Mouse (Mus musculus): ENCODE data around the gene Lhb.
"Not testable (repeated sequence)": the region's sequence is repeated elsewhere in the genome, so short reads cannot be mapped to it uniquely, and the experiment has no call there.

Gene Lhb

GRCm38 (mm10) chr7:45455932-45456696, 35.5 kb downstream of the Lhb start:
- DNase-seq (ENCODE audit: low spot score in 2 of 2) = no peak

DNA sequence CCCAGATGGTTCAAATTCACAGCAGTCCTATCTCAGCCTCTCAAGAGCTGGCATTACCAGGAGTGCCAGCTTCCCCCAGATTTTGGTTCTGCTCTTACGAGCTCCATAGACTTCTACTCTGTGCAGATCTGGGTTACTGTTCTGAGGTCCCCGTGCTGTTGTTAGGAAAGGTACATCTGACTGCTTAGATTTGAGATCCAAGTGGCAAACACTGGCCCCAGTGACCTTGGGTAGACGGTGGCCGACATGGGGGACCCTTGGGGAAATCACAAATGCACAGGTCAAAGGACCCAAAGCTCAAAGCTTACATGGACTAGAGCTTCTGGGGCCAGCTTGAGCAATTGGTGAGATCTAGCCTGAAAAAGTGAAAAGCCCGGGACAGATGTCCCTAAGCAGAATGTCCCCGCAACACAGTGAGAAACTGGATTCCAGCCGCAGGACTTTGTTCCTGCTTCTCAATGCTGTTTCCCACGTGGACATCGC, 36.1 kb downstream of the Lhb start:
- DNase-seq (ENCODE audit: low spot score in 2 of 2) = no peak

GRCm38 (mm10) chr7:45457204-45458060, 36.8 kb downstream of the Lhb start:
- DNase-seq (ENCODE audit: low spot score in 2 of 2) = no peak

- peak; percentile 78 to 90 for DNase-seq (ENCODE audit: low spot score in 2 of 2)
Measured at GRCm38 (mm10) chr7:45458748-45459563, 38.3 kb downstream of the Lhb start.

DNA sequence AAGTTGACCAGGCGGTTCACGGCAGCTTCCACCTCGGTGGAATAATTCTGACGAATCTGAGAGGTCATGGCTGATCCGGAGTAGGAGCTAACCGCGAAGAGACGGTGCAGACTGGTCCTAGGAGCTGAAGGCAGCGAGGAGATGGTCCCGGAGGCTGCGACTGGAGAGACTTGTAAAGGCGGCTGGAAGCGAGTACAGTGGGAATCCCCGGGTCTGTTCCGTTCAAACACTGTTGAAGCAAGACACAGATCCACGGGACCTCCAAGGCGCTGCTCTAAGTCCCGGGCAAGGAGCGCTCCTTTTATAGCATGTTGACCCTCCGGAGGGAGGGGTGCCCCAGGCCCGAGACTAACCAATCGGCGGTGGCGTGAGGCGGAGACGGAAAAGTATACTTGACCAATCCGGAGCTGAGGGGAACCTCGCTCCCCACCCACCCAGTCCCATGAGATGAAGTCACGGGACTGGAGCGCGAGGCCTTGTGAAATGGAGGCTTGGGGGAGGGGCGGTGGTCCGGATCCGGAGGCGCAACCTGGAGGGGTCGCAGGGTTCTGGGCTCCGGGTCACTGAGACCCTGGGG, 39.0 kb downstream of the Lhb start, which contains the start of gene Ftl1:
Gene Ftl1, minus strand, starts transcription at position 321 of the 577 bp plus-strand sequence.
- DNase-seq (ENCODE audit: low spot score in 2 of 2) = peak; percentile 89 to 95

DNA sequence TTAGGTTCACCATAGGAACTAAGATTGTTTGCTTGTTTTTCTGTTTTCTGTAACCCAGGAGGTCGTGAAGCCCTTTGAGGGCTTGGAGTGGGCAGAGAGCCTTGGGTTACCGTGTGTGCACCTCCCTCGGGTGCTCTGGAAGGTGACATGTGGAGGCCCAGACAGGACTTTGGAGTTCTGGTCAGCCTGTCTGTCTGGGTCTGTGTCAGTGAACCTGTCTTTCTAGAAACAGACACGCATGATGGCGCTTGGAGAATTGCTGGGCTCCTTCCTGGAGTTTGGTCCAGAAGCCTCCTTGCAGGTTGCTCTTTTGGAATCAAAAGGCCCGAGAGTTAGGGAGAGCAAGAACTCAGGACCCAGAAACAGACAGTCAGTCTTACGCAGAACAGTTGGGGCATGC, 39.8 kb downstream of the Lhb start:
- peak; percentile 49 to 55 for DNase-seq (ENCODE audit: low spot score in 2 of 2)

DNA sequence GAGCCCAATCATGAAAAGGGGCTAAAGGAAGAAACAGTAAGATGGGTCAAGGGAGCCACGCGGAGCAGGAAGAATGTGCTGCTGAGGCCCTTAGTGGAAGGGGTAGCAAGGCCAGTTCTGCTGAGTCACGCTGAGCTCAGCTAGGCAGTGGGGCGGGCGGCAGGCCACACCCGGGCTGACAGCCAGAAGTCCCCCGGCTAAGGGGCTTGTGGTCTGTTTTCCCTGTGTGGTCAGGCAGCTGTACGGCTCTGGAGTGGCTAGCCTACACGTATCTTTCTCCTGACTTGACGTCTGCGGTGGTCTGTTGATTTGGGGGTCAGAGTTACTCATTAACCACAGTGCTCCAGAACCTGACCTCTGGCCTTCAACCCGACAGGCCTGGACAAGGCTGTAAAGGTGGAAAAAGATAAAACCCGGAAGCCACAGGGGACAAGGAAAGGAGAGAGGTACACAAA, 40.3 kb downstream of the Lhb start:
- DNase-seq (ENCODE audit: low spot score in 2 of 2) = peak; percentile 82 to 90

DNA sequence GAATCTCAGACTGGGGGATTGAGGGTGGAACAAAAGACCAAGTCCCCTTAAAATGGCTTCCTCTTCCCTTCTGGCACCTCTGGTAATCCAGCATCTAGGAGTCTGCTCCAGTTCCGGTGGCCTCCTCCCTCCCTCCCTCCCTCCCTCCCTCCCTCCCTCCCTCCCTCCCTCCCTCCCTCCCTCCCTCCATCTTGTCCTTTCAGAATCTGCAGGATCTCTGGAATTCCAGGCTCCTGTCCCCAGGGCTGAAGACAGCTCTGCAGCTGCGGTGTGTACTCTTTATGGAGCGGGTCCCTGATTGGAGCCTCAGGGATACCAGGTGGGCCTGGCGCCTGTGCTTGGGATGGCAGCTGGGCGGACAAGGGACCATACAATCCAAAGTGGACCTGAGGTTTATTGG, 40.7 kb downstream of the Lhb start:
- DNase-seq (ENCODE audit: low spot score in 2 of 2) = no peak

- no peak for DNase-seq (ENCODE audit: low spot score in 2 of 2)
Measured at GRCm38 (mm10) chr7:45461781-45462180, 41.2 kb downstream of the Lhb start.

DNA sequence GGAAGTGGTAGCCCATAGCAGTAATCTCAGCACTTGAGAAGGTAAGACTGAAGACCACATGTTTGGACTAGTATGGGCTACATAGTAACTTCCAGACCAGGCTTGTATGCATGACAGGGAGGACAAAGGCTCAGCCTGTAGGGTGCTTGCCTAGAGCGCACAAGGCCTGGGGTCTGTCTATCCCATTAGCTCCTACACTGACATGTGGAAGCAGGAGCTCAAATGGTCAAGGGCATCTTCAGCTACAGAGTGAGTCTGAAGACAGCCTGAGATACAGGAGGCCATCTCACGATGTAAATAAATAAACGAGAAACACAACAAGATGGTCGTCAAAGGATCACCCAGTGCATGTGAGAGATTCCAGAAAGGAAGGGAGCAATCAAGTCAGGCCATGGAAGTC, 41.7 kb downstream of the Lhb start:
- no peak for DNase-seq (ENCODE audit: low spot score in 2 of 2)

GRCm38 (mm10) chr7:45462868-45463267, 42.2 kb downstream of the Lhb start:
- DNase-seq (ENCODE audit: low spot score in 2 of 2) = not testable (repeated sequence)

GRCm38 (mm10) chr7:45463987-45464778, 43.6 kb downstream of the Lhb start:
- DNase-seq (ENCODE audit: low spot score in 2 of 2) = no peak

GRCm38 (mm10) chr7:45465112-45465511, 44.5 kb downstream of the Lhb start:
- DNase-seq (ENCODE audit: low spot score in 2 of 2) = no peak

DNA sequence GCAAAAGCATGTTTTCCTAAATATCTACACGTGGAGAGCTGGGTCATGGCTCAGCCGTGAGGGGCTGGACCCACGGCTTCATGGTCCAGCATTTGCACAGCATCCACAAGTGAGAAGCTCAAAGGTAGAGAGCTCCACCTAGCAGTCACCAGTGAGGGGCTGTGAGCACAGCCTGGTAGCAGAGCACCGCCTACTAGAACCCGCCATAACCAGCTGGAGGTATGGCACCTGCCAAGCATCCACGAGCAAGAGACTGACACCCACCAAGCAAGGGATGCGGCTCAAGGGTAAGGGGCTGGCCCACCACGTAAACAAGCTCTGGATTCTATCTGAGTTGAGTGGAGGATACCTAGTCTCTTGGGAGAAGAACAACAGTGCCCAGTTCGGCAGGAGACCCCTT, 44.9 kb downstream of the Lhb start:
- DNase-seq (ENCODE audit: low spot score in 2 of 2) = no peak

GRCm38 (mm10) chr7:45466283-45467089, 45.9 kb downstream of the Lhb start, which contains the start of gene Bax:
Bax (minus strand) TSS chr7:45466898.
- peak; percentile 91 to 97 for DNase-seq (ENCODE audit: low spot score in 2 of 2)

DNA sequence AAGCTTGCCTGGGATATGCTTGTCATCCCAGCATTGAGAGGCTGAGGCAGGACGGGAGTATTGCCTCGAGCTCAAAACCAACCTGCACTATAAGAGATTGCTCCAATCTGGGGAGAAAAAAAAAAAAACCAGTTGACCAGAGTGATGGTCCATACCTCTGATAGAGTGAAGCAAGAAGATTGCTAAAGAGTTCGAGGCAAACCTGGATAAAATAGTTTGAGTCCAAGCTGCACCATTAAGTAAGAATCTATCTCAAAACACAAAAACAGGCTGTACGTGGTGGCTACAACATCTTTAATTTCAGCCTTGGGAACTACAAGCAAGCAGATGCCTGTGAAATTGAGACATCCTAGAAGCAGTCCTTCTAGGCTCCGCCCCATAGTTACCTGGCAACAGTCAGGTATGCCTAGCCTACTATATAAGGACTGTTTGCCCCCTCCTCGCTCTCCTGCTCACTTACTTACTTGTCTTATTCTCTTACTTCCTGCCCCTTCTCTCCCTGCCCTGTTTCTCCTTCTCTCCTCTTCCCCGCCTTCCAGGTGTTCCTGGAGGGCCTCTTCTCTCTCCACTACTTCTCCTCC, 46.6 kb downstream of the Lhb start:
- no peak for DNase-seq (ENCODE audit: low spot score in 2 of 2)

DNA sequence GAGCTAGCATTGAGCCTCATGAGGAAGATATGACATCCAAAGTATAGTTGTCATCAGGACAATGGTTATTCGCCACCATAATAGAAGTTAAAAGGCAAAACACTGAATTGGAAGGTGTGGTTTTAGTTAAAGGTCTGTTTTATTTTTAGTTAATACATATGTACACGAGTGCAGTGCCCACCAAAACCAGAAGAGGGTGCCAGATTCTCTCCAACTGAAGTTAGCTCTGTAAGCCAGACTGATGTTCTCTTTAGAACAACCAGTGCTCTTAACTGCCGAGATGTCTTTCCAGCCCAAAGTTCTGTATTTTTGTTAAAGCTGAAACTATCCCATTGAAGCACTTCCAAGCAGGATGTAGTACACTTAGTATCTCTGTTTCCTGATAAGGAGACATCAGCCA, 50.2 kb downstream of the Lhb start:
- peak; percentile 79 to 90 for DNase-seq (ENCODE audit: low spot score in 2 of 2)

All from spleen, postnatal 10 days (tissue).